Mouse (Mus musculus) bone marrow, adult 2 months (tissue): ENCODE data around the gene Stk10. TPM values are rescaled to one million over a fixed set of nuclear protein-coding genes. Genes with fewer than 3 reads are reported as not detected.

Experiments
- H3K27ac ChIP-seq: fragments of 200-500 bp; 2 replicates; pipeline ENCODE4 v1.5.1; 2012; ENCODE audit warnings: low read depth, mild to moderate bottlenecking, control low read depth, inconsistent platforms, low read length; ENCODE audit not compliant: control insufficient read depth, poor library complexity, insufficient read depth
- H3K4me1 ChIP-seq: fragments of 200-500 bp; 2 replicates; pipeline ENCODE4 v1.6.1; 2011; ENCODE audit warnings: low read length; ENCODE audit not compliant: control insufficient read depth, insufficient read depth
- H3K4me3 ChIP-seq: fragments of 200-500 bp; replicated peaks from 2 replicates; pipeline ENCODE3; 2011; ENCODE audit warnings: mild to moderate bottlenecking, low read depth, low read length, control low read depth; ENCODE audit not compliant: control insufficient read depth
- CTCF ChIP-seq: fragments of 200-500 bp; IDR thresholded peaks from 2 replicates; pipeline ENCODE4 v1.5.1; 2011; ENCODE audit warnings: low read length, control low read depth; ENCODE audit not compliant: control insufficient read depth, insufficient read depth
- POLR2A ChIP-seq: fragments of 200-500 bp; IDR thresholded peaks from 2 replicates; pipeline ENCODE4 v1.6.1; 2011; ENCODE audit warnings: low read depth, mild to moderate bottlenecking, control low read depth, low read length, borderline replicate concordance; ENCODE audit not compliant: control insufficient read depth
- WGBS: fragments of 180-500 bp; shearing (Covaris S2); methylation state at CpG from one replicate; pipeline ENCODE4 v1.1.7; 2018; 5-methylcytosine and 5-hydroxymethylcytosine counted together
- polyA plus RNA-seq: library from polyadenylated mRNA; stranded (reverse); fragments of >200 nt; gene quantifications from 2 replicates; pipeline ENCODE4 v1.2.4, GENCODE M21; 2011; ENCODE audit warnings: low replicate concordance; ENCODE audit not compliant: missing spikeins, insufficient read depth, insufficient read length

Gene Stk10
- polyA plus RNA-seq, 1 experiment, result 23.9 TPM

DNA sequence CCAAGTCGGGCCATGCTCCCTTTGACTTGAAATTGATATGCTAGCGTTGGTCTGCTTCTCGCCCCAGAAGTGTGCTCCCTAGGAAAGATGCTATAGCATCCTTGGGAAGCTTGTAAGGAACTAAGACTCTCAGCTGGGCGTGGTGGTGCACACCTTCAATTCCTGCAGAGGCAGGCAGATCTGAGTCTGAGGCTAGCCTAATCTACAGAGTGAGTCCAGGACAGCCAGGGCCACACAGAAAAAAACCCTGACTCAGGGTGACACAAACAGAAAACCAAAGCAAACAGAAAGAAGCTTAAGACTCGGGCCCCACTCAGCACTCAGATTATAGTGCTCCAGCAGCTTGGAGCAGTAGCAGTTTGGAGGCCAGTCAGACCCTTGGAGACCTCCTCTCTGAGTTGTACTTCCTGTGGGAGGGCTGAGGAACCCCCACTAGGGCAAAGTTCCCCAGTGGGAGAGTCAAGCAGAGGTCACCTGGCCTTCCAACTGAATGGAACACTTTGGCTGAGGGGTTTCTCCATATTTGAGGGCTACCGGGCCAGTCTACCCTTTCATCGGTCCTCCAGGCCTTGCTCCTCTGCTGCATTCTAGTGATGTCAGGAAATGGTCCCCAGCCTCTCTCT is 1.5 kb downstream of the Stk10 start:
- Histone ChIP-seq H3K4me1 (peaks cover 15% of the 10 kb centered on the region), H3K4me3 (peak overlapping the region; percentile 83), H3K27ac (peak overlapping the region; percentile 32)
- 37% methylated on average over 7 of the region's 7 CpGs for WGBS
- no peak for TF ChIP-seq CTCF
- no peak for TF ChIP-seq POLR2A

DNA sequence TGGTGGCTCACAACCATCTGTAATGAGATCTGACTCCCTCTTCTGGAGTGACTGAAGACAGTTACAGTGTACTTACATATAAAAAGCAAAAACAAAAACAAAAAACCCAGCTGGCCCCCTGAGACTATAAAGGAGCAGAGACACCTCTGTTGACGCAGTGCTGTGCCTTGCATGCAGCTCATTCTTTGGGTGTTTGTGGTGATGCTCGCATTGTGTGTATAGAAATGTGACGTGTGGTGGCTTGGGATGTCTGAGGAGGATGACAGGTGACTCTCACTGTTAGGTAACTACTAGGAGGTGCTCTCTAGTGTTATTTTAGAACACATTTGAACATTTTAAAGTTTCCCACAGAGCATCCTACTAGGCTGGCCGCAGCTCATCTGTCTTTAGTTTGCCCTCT is 2.5 kb downstream of the Stk10 start:
- Histone ChIP-seq H3K4me3 (no peak overlapping the region), H3K27ac (no peak overlapping the region), H3K4me1 (peaks cover 18% of the 10 kb centered on the region)
- WGBS, result 88% methylated on average over 4 of the region's 4 CpGs
- no peak for TF ChIP-seq POLR2A
- no peak for TF ChIP-seq CTCF

DNA sequence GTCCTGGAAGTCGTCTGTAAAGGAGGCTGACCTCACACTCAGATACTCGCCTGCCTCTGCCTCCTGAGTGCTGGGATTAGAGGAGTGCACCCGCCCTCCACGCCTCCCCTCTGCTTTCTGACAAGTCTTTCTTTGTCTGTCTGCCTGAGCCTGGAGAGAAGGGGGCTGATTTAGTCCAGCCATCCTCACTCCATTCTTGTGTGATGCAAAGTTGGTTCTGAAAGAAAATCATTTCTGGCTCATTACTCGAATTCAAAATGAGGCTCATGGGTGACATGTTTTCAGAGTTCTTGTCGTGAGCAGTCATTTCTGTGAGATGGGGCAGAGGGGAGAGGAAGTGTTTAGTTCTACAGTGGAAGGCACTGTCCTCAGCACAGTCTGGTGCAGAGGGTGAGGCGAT is 3.8 kb downstream of the Stk10 start:
- TF ChIP-seq POLR2A (no peak), CTCF (no peak)
- no peak overlapping the region for H3K4me3 ChIP-seq
- peak overlapping the region; percentile 35 for H3K27ac ChIP-seq
- H3K4me1 ChIP-seq, result peaks cover 23% of the 10 kb centered on the region
- 55% methylated on average over 7 of the region's 7 CpGs for WGBS

DNA sequence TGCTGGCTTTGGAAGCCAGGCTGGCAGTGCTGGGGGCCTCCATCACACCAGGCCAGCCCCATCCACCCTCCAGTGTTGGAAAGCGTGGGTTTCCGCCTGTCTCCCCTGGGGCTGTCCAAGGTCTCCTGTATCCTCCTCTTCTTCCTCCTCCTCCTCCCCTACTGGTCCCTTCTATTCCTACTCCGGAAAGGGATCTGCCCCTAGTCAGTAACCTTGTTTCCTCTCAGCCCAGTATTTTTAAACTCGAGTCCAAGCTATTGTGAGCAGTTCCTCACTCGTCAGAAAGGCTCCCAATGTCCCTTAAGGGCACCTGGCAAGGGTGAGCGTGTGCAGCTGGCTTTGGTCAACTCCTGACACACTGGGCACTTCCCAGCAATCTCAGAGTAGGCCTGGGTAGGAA is 5.3 kb downstream of the Stk10 start:
- no peak for TF ChIP-seq POLR2A
- TF ChIP-seq CTCF, result no peak
- 38% methylated on average over 6 of the region's 6 CpGs for WGBS
- H3K4me3 ChIP-seq, result peak overlapping the region; percentile 15
- H3K27ac ChIP-seq, result peak overlapping the region; percentile 76
- peaks cover 28% of the 10 kb centered on the region for H3K4me1 ChIP-seq

DNA sequence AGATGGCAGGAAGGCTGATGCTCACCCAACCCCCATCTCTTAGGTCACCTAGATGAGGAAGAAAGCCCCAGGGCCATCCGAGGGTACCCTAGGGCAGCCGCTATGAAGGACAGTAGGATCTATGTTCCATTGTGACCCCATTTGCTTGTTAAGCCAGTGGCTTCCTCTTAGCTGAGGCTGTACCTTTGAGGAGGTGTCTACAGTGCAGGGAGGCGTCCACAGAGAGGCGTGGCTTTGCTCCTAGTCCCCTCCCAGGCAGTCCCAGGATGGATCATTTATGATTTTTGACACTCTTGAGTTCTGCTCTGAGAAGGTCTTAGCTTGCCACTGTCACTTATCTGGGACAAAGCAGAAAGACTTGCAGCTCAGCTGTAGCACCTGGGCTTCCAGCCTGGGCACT is 5.7 kb downstream of the Stk10 start:
- Histone ChIP-seq H3K4me1 (peaks cover 30% of the 10 kb centered on the region), H3K27ac (peak overlapping the region; percentile 76), H3K4me3 (no peak overlapping the region)
- 33% methylated on average over 4 of the region's 4 CpGs for WGBS
- no peak for TF ChIP-seq CTCF
- TF ChIP-seq POLR2A, result no peak

DNA sequence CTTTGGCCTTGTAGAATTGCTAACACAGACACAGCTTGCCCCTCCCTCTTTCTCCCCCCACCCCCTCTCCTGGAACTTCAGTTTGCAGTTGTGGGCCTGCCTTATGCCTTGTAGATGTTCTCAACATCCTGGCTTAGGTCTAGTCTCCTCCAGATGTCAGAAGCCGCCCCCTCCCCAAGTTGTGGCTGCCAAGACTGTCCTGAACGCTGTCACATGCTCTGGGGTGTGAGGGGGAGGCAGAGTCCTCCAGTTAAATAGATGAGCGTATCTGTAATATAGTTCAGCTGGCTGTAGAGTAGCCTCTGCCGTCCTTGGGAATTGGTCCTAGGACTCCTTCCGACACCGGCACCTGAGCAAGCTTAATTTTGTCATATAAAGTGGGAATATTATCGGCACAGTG is 6.6 kb downstream of the Stk10 start:
- TF ChIP-seq POLR2A (no peak), CTCF (no peak)
- WGBS, result 85% methylated on average over 7 of the region's 7 CpGs
- no peak overlapping the region for H3K4me3 ChIP-seq
- H3K4me1 ChIP-seq, result peaks cover 34% of the 10 kb centered on the region
- H3K27ac ChIP-seq, result no peak overlapping the region

DNA sequence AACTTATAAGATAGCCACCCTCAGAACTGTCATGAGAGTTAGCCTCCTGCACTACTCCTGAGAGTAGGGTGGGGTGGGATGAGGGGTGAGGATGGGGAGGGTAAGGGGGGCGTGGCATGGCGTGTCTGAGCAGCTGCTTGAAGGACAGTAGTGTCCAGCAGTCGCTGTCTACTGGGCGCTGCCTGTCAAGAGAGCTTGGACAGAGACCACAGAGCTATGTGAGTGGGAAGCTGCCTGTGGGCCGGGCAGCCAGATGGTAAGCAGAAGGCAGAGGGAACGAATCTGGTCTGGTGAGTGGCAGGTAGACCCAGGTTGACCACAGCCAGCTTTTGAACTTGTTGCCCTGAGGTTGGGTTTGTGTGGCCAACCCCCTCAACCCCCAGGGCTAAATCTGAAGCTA is 7.4 kb downstream of the Stk10 start:
- TF ChIP-seq CTCF (no peak), POLR2A (0 out of 2 replicates have a peak, but pooled peaks have one; percentile 5)
- no peak overlapping the region for H3K4me3 ChIP-seq
- peaks cover 36% of the 10 kb centered on the region for H3K4me1 ChIP-seq
- H3K27ac ChIP-seq, result peak overlapping the region; percentile 35; the same call in 1 of the 2 replicates
- 69% methylated on average over 6 of the region's 6 CpGs for WGBS

DNA sequence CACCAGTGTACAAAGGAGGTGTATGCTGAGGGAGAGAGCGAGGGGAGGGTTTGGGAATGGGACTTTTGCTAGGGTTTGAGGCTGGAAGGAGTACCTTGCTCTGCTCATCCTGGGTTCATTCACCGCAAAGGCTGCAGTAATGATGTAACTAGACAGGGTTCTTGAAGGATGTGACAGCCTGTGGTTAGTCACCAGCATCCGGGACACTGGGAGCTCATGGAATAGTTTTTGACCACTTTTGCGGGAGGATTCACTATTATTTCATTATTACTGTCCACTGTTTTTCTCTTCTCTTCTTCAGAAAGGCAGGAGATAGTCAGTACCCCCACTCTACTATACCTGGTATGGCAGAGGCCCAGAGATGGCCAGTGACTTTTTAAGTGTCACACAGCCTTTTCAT is 9.1 kb downstream of the Stk10 start:
- peaks cover 31% of the 10 kb centered on the region for H3K4me1 ChIP-seq
- WGBS, result 24% methylated on average over 4 of the region's 4 CpGs
- peak overlapping the region; percentile 87 for H3K27ac ChIP-seq
- H3K4me3 ChIP-seq, result no peak overlapping the region
- no peak for TF ChIP-seq POLR2A
- TF ChIP-seq CTCF, result no peak

DNA sequence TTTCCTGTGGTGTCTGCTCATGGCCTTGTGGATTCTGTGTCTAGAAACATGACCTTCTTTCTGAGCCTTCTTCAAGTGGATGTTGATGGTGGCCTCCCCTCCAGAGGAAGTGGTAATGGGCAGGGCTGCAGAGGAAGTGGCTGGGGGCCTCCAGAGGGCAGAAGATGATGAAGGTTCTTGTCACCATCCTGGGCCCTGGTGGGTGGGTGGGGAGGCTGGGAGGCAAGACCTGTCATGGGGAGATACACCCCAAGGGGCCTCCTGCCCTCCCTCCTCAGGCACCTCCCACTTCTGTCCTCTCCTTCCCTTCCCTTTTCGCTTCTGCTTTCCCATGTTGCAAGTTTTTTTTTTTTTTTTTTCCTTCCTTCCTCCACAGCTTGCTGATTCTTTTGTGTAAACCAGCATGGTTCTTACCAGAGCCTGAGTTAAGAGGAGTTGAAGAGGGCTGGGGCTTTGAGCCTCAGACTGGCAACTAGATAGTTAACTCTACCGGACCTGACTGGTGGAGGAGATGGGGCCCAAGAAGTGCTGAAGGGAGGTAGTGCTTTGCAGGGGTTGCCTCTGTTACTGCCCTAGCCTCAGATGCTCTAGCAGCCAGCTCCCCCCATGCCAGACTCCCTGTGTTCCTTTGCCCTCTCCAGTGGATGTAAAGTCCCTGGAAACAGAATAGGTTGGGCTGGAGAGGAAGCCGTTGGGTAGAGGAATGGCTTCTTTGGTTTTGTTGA is 9.7 kb downstream of the Stk10 start:
- Histone ChIP-seq H3K4me1 (peaks cover 31% of the 10 kb centered on the region), H3K4me3 (peak overlapping the region; percentile 29), H3K27ac (peak overlapping the region; percentile 92)
- WGBS, result 5% methylated on average over 3 of the region's 3 CpGs
- TF ChIP-seq CTCF, result peak; percentile 18; the same call in 1 of the 2 replicates
- TF ChIP-seq POLR2A, result no peak
